Mouse (Mus musculus): Measurements from ENCODE around the gene Shisal2a.

Shisal2a gene

DNA sequence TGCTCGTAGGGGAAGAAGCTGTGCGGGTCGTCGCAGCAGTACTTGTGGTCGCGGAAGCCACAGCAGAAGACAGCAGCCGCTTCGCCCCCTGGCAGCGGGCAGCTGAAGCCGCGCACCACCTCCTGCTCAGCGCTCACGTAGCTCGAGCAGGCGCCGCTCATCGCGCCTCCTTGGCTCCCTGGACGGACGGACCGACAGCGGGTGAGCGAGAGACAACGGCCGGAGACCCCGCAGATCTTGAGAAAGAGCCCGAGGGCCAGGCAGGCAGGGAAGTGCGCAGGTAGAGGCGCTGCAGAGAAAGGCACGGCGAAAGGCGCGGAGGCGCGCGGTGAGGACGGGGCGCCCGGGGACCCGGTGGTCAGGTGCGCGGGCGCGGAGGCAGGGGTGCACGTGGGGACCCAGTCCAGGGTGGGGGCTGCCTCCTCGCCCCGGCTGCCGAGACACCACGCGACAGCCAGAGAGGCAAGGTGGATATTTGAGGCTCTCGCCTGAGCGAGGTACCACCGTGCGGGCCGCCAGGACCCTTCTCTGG is at the start of gene Shisal2a:
Shisal2a (minus strand) TSS at position 167 of the 532 bp plus-strand sequence.
- no peak for TF ChIP-seq NANOG (IDR thresholded peaks at IDR 0.05; ENCODE audit: borderline replicate concordance, low read length)
- no peak for TF ChIP-seq CTCF (conservative IDR thresholded peaks at IDR 0.05; ENCODE audit: low read length)
- TF ChIP-seq POU5F1 (IDR thresholded peaks at IDR 0.05; ENCODE audit: borderline replicate concordance, low read length) = no peak

DNA sequence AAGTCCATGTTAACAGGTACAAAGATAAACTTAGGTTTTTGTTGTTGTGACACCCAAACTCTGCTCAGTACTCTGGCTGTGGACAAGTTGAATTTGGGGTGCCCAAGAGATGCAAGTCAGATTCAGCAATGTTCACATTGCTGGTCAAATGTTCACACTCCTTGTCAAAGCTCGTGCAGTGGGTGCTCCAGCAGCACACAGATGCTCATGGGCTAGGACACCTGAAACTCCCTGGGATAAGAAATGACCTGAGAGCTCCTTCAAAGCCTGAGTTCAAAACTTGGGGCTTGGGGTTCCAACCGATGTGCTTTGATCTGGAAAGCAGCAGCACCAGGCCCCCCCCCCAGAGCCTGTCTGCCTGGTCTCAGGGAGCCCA is 48.4 kb upstream of the Shisal2a start:
- Histone ChIP-seq H3K9me3 (ENCODE audit: low read length) (no peaks in the 10 kb centered on the region), H3K27me3 (ENCODE audit: insufficient read depth, low read length) (peaks cover 4% of the 10 kb centered on the region; the same call in 1 of the 2 replicates), H3K36me3 (ENCODE audit: insufficient read depth, low read length) (no peaks in the 10 kb centered on the region), H3K4me3 (replicated peaks; ENCODE audit: low read length) (no peak overlapping the region), H3K4me1 (replicated peaks; ENCODE audit: low read depth, low read length) (peaks cover 4% of the 10 kb centered on the region; the same call in 1 of the 2 replicates)
- no peak for TF ChIP-seq NANOG (IDR thresholded peaks at IDR 0.05; ENCODE audit: borderline replicate concordance, low read length)
- TF ChIP-seq CTCF (conservative IDR thresholded peaks at IDR 0.05; ENCODE audit: low read length) = no peak
- no peak for TF ChIP-seq POU5F1 (IDR thresholded peaks at IDR 0.05; ENCODE audit: borderline replicate concordance, low read length)

More for the DNA sequence above, at the start of gene Shisal2a:
- H3K4me1 ChIP-seq (replicated peaks; ENCODE audit: low read depth, low read length) = peaks cover 81% of the 10 kb centered on the region
- H3K9me3 ChIP-seq (ENCODE audit: low read length) = no peaks in the 10 kb centered on the region
- no peaks in the 10 kb centered on the region for H3K36me3 ChIP-seq (ENCODE audit: insufficient read depth, low read length)
- peak within 1 kb of the TSS; percentile 79 for H3K4me3 ChIP-seq (replicated peaks; ENCODE audit: low read length)
- peaks cover 33% of the 10 kb centered on the region for H3K27me3 ChIP-seq (ENCODE audit: insufficient read depth, low read length)

DNA sequence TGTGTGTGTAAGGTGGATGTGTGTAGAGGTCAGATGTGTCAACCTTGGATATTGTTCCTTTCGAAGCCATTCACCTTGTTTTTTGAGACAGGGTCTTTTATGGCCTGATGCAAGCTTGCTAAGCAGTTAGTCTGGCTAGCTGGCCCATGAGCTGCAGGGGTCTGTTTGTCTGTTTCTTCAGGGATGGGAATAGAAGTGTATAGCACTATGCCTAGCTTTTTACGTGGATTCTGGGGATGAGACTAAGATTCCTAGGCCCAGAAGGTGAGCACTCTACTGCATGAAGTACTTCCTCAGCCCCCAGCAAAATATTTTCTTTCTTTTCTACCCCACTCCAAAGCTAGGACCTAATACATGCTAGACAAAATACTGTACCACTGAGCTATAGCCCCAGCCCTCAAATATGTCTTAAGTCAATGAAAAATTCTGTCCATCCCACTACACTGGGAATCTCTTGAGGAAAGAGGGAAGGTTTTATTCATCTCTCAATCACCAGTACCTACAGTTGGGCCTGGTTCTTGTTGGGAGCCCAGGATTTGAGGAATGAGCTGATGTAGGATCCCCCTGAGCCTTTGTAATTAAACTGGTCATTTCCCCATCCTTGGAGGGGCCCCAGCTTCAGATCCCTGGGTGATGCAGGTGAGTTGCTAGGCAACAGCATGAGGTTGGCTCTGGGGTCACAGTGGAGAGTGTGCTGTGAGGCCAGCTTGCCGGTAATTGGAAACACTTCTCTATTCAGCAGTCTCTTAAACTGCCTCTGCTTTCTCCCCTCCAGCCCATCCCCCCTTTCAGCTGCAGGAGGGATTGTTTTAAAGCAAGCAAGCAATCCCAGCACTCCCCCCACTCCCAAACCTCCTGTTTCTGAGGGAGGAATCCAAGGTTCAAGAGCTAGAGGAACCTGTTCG is 47.8 kb upstream of the Shisal2a start:
- H3K36me3 ChIP-seq (ENCODE audit: insufficient read depth, low read length) = no peaks in the 10 kb centered on the region
- TF ChIP-seq CTCF (conservative IDR thresholded peaks at IDR 0.05; ENCODE audit: low read length) (no peak), NANOG (IDR thresholded peaks at IDR 0.05; ENCODE audit: borderline replicate concordance, low read length) (no peak)
- H3K9me3 ChIP-seq (ENCODE audit: low read length) = no peaks in the 10 kb centered on the region
- peaks cover 4% of the 10 kb centered on the region; the same call in 1 of the 2 replicates for H3K27me3 ChIP-seq (ENCODE audit: insufficient read depth, low read length)
- peaks cover 4% of the 10 kb centered on the region; the same call in 1 of the 2 replicates for H3K4me1 ChIP-seq (replicated peaks; ENCODE audit: low read depth, low read length)
- no peak overlapping the region for H3K4me3 ChIP-seq (replicated peaks; ENCODE audit: low read length)

DNA sequence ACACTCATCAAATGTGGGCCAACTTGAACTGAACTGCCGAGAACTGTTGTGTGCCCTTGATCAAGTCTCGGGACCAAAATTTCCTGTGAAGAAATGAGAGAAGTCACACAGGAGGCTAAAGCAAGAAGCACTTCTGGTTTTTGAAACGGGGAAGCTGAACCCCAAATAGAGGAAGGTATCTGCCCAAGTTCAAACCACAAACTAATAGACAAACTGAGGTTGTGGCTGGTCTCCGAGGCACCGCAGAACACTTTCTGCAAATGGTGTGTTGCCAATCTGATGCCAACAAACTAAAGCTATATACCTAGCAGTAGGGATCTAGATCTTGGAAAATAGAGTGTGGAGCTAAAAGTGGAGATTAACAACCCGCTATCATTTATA is 45.2 kb upstream of the Shisal2a start:
- no peak overlapping the region for H3K4me3 ChIP-seq (replicated peaks; ENCODE audit: low read length)
- no peaks in the 10 kb centered on the region for H3K36me3 ChIP-seq (ENCODE audit: insufficient read depth, low read length)
- H3K27me3 ChIP-seq (ENCODE audit: insufficient read depth, low read length) = peaks cover 4% of the 10 kb centered on the region; the same call in 1 of the 2 replicates
- H3K4me1 ChIP-seq (replicated peaks; ENCODE audit: low read depth, low read length) = peaks cover 4% of the 10 kb centered on the region; the same call in 1 of the 2 replicates
- TF ChIP-seq POU5F1 (IDR thresholded peaks at IDR 0.05; ENCODE audit: borderline replicate concordance, low read length) (no peak), CTCF (conservative IDR thresholded peaks at IDR 0.05; ENCODE audit: low read length) (no peak), NANOG (IDR thresholded peaks at IDR 0.05; ENCODE audit: borderline replicate concordance, low read length) (no peak)
- H3K9me3 ChIP-seq (ENCODE audit: low read length) = no peaks in the 10 kb centered on the region

DNA sequence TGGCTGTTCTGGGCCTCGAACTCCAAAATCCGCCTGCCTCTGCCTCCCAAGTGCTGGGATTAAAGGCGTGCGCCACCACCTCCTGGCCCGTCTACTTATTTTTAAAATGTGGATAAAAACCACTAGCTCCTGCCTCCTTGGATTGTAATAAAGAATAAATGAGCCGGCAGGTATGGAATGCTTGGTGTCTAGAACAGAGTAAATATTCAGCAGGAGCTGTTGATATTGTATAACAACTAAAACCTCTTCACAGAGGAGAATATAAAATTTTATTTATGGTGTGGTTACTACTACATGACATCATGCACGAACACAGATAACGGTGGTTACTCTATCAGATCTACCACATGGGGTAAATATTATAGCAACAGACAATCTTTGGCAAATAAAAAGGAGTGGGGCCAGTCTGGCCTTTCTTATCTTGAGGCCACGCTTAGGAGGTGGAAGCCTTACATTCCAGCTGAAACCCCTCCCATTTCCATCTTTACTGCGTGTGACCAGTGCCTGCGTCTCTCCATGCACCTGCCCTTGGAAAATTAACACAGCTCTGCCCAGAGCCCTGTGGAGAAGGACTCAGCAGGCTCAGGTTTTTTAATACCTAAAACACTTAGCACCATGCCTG is 44.7 kb upstream of the Shisal2a start:
- H3K4me3 ChIP-seq (replicated peaks; ENCODE audit: low read length) = no peak overlapping the region
- H3K4me1 ChIP-seq (replicated peaks; ENCODE audit: low read depth, low read length) = peaks cover 4% of the 10 kb centered on the region; the same call in 1 of the 2 replicates
- no peaks in the 10 kb centered on the region for H3K36me3 ChIP-seq (ENCODE audit: insufficient read depth, low read length)
- TF ChIP-seq NANOG (IDR thresholded peaks at IDR 0.05; ENCODE audit: borderline replicate concordance, low read length) = no peak
- no peak for TF ChIP-seq CTCF (conservative IDR thresholded peaks at IDR 0.05; ENCODE audit: low read length)
- no peak for TF ChIP-seq POU5F1 (IDR thresholded peaks at IDR 0.05; ENCODE audit: borderline replicate concordance, low read length)
- peaks cover 4% of the 10 kb centered on the region; the same call in 1 of the 2 replicates for H3K27me3 ChIP-seq (ENCODE audit: insufficient read depth, low read length)
- no peaks in the 10 kb centered on the region for H3K9me3 ChIP-seq (ENCODE audit: low read length)

DNA sequence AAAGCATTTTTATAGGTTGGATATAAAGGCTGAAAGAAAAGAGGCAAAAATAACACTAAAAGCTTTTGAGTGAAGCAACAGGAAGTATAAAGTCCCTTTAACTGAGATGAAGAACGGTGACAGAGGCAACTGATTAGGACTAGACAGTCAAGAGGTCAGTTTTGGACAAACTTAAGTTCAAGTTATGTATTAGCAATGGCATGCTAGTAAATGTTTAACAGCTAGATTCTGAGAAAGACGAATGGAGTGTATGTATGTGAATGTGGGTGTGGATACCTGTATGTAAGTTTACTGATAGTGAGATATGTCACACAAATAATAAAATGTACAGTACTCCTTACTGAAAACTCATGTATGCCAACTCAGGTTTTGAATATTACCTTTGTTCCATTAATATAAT is 41.4 kb upstream of the Shisal2a start:
- TF ChIP-seq POU5F1 (IDR thresholded peaks at IDR 0.05; ENCODE audit: borderline replicate concordance, low read length) (no peak), CTCF (conservative IDR thresholded peaks at IDR 0.05; ENCODE audit: low read length) (no peak), NANOG (IDR thresholded peaks at IDR 0.05; ENCODE audit: borderline replicate concordance, low read length) (no peak)
- Histone ChIP-seq H3K9me3 (ENCODE audit: low read length) (no peaks in the 10 kb centered on the region), H3K4me3 (replicated peaks; ENCODE audit: low read length) (no peak overlapping the region), H3K27me3 (ENCODE audit: insufficient read depth, low read length) (no peaks in the 10 kb centered on the region), H3K4me1 (replicated peaks; ENCODE audit: low read depth, low read length) (no peaks in the 10 kb centered on the region), H3K36me3 (ENCODE audit: insufficient read depth, low read length) (no peaks in the 10 kb centered on the region)

DNA sequence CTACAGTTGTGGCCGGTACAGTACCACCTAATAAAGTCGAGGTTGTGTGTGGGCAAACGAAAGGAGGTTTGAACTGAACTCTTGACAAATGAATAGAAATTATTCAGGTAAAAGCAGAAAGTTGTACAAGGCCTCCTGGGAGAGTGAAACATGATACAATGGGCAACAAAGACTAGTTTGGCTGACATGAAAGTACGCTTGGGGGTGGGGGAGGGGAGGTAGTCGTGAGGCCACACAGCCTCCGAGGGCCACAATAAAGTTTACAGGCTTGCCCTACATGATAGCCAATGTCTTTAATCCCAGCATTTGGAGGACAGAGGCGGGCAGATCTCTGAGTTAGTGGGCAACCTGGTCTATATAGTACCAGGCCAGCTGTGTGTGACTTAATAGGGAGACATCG is 24.5 kb upstream of the Shisal2a start:
- Histone ChIP-seq H3K4me3 (replicated peaks; ENCODE audit: low read length) (no peak overlapping the region), H3K4me1 (replicated peaks; ENCODE audit: low read depth, low read length) (peaks cover 33% of the 10 kb centered on the region), H3K27me3 (ENCODE audit: insufficient read depth, low read length) (peaks cover 5% of the 10 kb centered on the region; the same call in 1 of the 2 replicates), H3K9me3 (ENCODE audit: low read length) (no peaks in the 10 kb centered on the region), H3K36me3 (ENCODE audit: insufficient read depth, low read length) (peaks cover 7% of the 10 kb centered on the region)
- TF ChIP-seq POU5F1 (IDR thresholded peaks at IDR 0.05; ENCODE audit: borderline replicate concordance, low read length) (no peak), NANOG (IDR thresholded peaks at IDR 0.05; ENCODE audit: borderline replicate concordance, low read length) (no peak), CTCF (conservative IDR thresholded peaks at IDR 0.05; ENCODE audit: low read length) (no peak)

DNA sequence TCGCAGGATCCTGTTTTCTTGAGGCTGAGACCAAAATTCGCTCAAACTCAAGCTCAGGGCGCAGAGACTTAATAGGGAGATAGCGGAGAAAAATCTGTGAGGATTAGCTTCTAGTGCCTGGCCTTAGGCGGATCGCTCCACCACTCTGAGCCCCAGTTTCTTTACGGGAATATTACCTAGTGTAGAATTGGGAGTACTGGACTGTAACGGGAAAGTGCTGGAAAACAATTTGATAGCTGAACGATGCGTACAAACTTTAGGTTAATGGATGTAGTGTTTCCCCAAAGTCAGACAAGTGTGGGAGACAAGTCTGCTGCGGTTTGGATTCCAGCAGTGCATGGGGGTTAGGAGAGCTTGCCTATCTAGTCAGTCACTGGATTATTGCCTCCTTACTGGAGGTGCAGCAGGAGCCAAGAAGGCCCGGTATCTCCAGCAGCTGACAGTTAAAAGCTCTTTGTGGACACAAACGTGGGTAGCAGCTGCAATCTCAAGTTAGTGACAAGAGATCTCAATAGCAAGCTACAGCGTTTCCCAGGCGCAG is 23.8 kb upstream of the Shisal2a start, which contains the start of gene Gpx7:
Gpx7 (minus strand) TSS at position 101 of the 541 bp plus-strand sequence.
- Histone ChIP-seq H3K27me3 (ENCODE audit: insufficient read depth, low read length) (peaks cover 5% of the 10 kb centered on the region; the same call in 1 of the 2 replicates), H3K4me1 (replicated peaks; ENCODE audit: low read depth, low read length) (peaks cover 33% of the 10 kb centered on the region), H3K9me3 (ENCODE audit: low read length) (no peaks in the 10 kb centered on the region), H3K4me3 (replicated peaks; ENCODE audit: low read length) (peak within 1 kb of the TSS; percentile 83), H3K36me3 (ENCODE audit: insufficient read depth, low read length) (peaks cover 12% of the 10 kb centered on the region)
- TF ChIP-seq NANOG (IDR thresholded peaks at IDR 0.05; ENCODE audit: borderline replicate concordance, low read length) (no peak), POU5F1 (IDR thresholded peaks at IDR 0.05; ENCODE audit: borderline replicate concordance, low read length) (no peak), CTCF (conservative IDR thresholded peaks at IDR 0.05; ENCODE audit: low read length) (no peak)

All from E14TG2a.4 (cell line).